Mouse (Mus musculus): ENCODE measurements around the gene Apobec1. TPM values are rescaled to one million over a fixed set of nuclear protein-coding genes. Genes with fewer than 3 reads are reported as not detected.
"Not testable (repeated sequence)": the region's sequence is repeated elsewhere in the genome, so short reads cannot be mapped to it uniquely, and the experiment has no call there.

The Apobec1 gene
- polyA plus RNA-seq, 1 experiment from 2014 or later = 5.5 TPM

- Histone ChIP-seq H3K36me3 (ENCODE audit: control insufficient read depth, insufficient read depth, low read length) (no peaks in the 10 kb centered on the region), H3K4me2 (ENCODE audit: low read depth, low read length) (no peak overlapping the region), H3K9me3 (ENCODE audit: control insufficient read depth, low read length) (no peaks in the 10 kb centered on the region), H3K27ac (replicated peaks; ENCODE audit: low read depth, low read length) (no peak overlapping the region), H3K27me3 (replicated peaks; ENCODE audit: control insufficient read depth, insufficient read depth, low read length) (no peaks in the 10 kb centered on the region), H3K4me1 (ENCODE audit: control insufficient read depth, insufficient read depth, low read length) (no peaks in the 10 kb centered on the region), H3K9ac (ENCODE audit: low read depth, low read length) (no peak overlapping the region), H3K4me3 (ENCODE audit: low read depth, low read length) (no peak overlapping the region)
- WGBS = 81% methylated on average over 1 of the region's 1 CpGs
- DNase-seq (ENCODE audit: low spot score) (no peak), ATAC-seq (ENCODE audit: low read depth) (no peak)
Observed at GRCm38 (mm10) chr6:122579086-122579485, 23.2 kb downstream of the Apobec1 start.

- Histone ChIP-seq H3K4me3 (ENCODE audit: low read depth, low read length) (no peak overlapping the region), H3K9ac (ENCODE audit: low read depth, low read length) (no peak overlapping the region), H3K27me3 (replicated peaks; ENCODE audit: control insufficient read depth, insufficient read depth, low read length) (no peaks in the 10 kb centered on the region), H3K27ac (replicated peaks; ENCODE audit: low read depth, low read length) (no peak overlapping the region), H3K9me3 (ENCODE audit: control insufficient read depth, low read length) (no peaks in the 10 kb centered on the region), H3K4me1 (ENCODE audit: control insufficient read depth, insufficient read depth, low read length) (no peaks in the 10 kb centered on the region), H3K36me3 (ENCODE audit: control insufficient read depth, insufficient read depth, low read length) (no peaks in the 10 kb centered on the region), H3K4me2 (ENCODE audit: low read depth, low read length) (no peak overlapping the region)
- DNase-seq (ENCODE audit: low spot score) (no peak), ATAC-seq (ENCODE audit: low read depth) (no peak)
- WGBS = 91% methylated on average over 3 of the region's 3 CpGs
Observed at GRCm38 (mm10) chr6:122577030-122577429, 25.2 kb downstream of the Apobec1 start.

GRCm38 (mm10) chr6:122575037-122575436 is 27.2 kb downstream of the Apobec1 start:
- H3K4me3 ChIP-seq (ENCODE audit: low read depth, low read length); H3K27ac ChIP-seq (replicated peaks; ENCODE audit: low read depth, low read length); H3K27me3 ChIP-seq (replicated peaks; ENCODE audit: control insufficient read depth, insufficient read depth, low read length); H3K9ac ChIP-seq (ENCODE audit: low read depth, low read length); H3K36me3 ChIP-seq (ENCODE audit: control insufficient read depth, insufficient read depth, low read length); DNase-seq (ENCODE audit: low spot score); H3K4me2 ChIP-seq (ENCODE audit: low read depth, low read length); ATAC-seq (ENCODE audit: low read depth); H3K9me3 ChIP-seq (ENCODE audit: control insufficient read depth, low read length); H3K4me1 ChIP-seq (ENCODE audit: control insufficient read depth, insufficient read depth, low read length): not testable (repeated sequence)
- WGBS = 81% methylated on average over 1 of the region's 1 CpGs

- Histone ChIP-seq H3K4me1 (ENCODE audit: control insufficient read depth, insufficient read depth, low read length) (no peaks in the 10 kb centered on the region), H3K27me3 (replicated peaks; ENCODE audit: control insufficient read depth, insufficient read depth, low read length) (no peaks in the 10 kb centered on the region), H3K9ac (ENCODE audit: low read depth, low read length) (no peak overlapping the region), H3K4me3 (ENCODE audit: low read depth, low read length) (no peak overlapping the region), H3K9me3 (ENCODE audit: control insufficient read depth, low read length) (no peaks in the 10 kb centered on the region), H3K4me2 (ENCODE audit: low read depth, low read length) (no peak overlapping the region), H3K27ac (replicated peaks; ENCODE audit: low read depth, low read length) (no peak overlapping the region), H3K36me3 (ENCODE audit: control insufficient read depth, insufficient read depth, low read length) (no peaks in the 10 kb centered on the region)
- ATAC-seq (ENCODE audit: low read depth) = no peak
- WGBS = 80% methylated on average over 3 of the region's 3 CpGs
- no peak for DNase-seq (ENCODE audit: low spot score)
Observed at GRCm38 (mm10) chr6:122571617-122571959, 30.7 kb downstream of the Apobec1 start.

GRCm38 (mm10) chr6:122570695-122571616 is 31.3 kb downstream of the Apobec1 start:
- no peaks in the 10 kb centered on the region for H3K9me3 ChIP-seq (ENCODE audit: control insufficient read depth, low read length)
- no peak overlapping the region for H3K9ac ChIP-seq (ENCODE audit: low read depth, low read length)
- WGBS = 52% methylated on average over 8 of the region's 8 CpGs
- H3K27me3 ChIP-seq (replicated peaks; ENCODE audit: control insufficient read depth, insufficient read depth, low read length) = no peaks in the 10 kb centered on the region
- DNase-seq (ENCODE audit: low spot score) (no peak), ATAC-seq (ENCODE audit: low read depth) (no peak)
- no peaks in the 10 kb centered on the region for H3K4me1 ChIP-seq (ENCODE audit: control insufficient read depth, insufficient read depth, low read length)
- H3K36me3 ChIP-seq (ENCODE audit: control insufficient read depth, insufficient read depth, low read length) = no peaks in the 10 kb centered on the region
- no peak overlapping the region for H3K4me3 ChIP-seq (ENCODE audit: low read depth, low read length)
- no peak overlapping the region for H3K27ac ChIP-seq (replicated peaks; ENCODE audit: low read depth, low read length)
- no peak overlapping the region for H3K4me2 ChIP-seq (ENCODE audit: low read depth, low read length)

GRCm38 (mm10) chr6:122569762-122570161 is 32.5 kb downstream of the Apobec1 start:
- Histone ChIP-seq H3K4me3 (ENCODE audit: low read depth, low read length) (no peak overlapping the region), H3K36me3 (ENCODE audit: control insufficient read depth, insufficient read depth, low read length) (no peaks in the 10 kb centered on the region), H3K27me3 (replicated peaks; ENCODE audit: control insufficient read depth, insufficient read depth, low read length) (no peaks in the 10 kb centered on the region), H3K9me3 (ENCODE audit: control insufficient read depth, low read length) (no peaks in the 10 kb centered on the region), H3K9ac (ENCODE audit: low read depth, low read length) (no peak overlapping the region), H3K27ac (replicated peaks; ENCODE audit: low read depth, low read length) (no peak overlapping the region), H3K4me1 (ENCODE audit: control insufficient read depth, insufficient read depth, low read length) (no peaks in the 10 kb centered on the region), H3K4me2 (ENCODE audit: low read depth, low read length) (no peak overlapping the region)
- WGBS = 73% methylated on average over 1 of the region's 1 CpGs
- ATAC-seq (ENCODE audit: low read depth) (no peak), DNase-seq (ENCODE audit: low spot score) (no peak)

- Histone ChIP-seq H3K4me2 (ENCODE audit: low read depth, low read length) (no peak overlapping the region), H3K27ac (replicated peaks; ENCODE audit: low read depth, low read length) (no peak overlapping the region), H3K9ac (ENCODE audit: low read depth, low read length) (no peak overlapping the region), H3K4me3 (ENCODE audit: low read depth, low read length) (no peak overlapping the region), H3K27me3 (replicated peaks; ENCODE audit: control insufficient read depth, insufficient read depth, low read length) (no peaks in the 10 kb centered on the region), H3K9me3 (ENCODE audit: control insufficient read depth, low read length) (no peaks in the 10 kb centered on the region), H3K36me3 (ENCODE audit: control insufficient read depth, insufficient read depth, low read length) (no peaks in the 10 kb centered on the region), H3K4me1 (ENCODE audit: control insufficient read depth, insufficient read depth, low read length) (no peaks in the 10 kb centered on the region)
- DNase-seq (ENCODE audit: low spot score) (no peak), ATAC-seq (ENCODE audit: low read depth) (no peak)
- WGBS = 59% methylated on average over 5 of the region's 5 CpGs
Observed at GRCm38 (mm10) chr6:122569113-122569512, 33.1 kb downstream of the Apobec1 start.

GRCm38 (mm10) chr6:122565070-122565784 is 37.0 kb downstream of the Apobec1 start:
- no peaks in the 10 kb centered on the region for H3K4me1 ChIP-seq (ENCODE audit: control insufficient read depth, insufficient read depth, low read length)
- WGBS = 92% methylated on average over 9 of the region's 9 CpGs
- H3K9ac ChIP-seq (ENCODE audit: low read depth, low read length) = no peak overlapping the region
- H3K4me2 ChIP-seq (ENCODE audit: low read depth, low read length) = no peak overlapping the region
- no peak for ATAC-seq (ENCODE audit: low read depth)
- H3K9me3 ChIP-seq (ENCODE audit: control insufficient read depth, low read length) = no peaks in the 10 kb centered on the region
- no peak overlapping the region for H3K27ac ChIP-seq (replicated peaks; ENCODE audit: low read depth, low read length)
- no peak for DNase-seq (ENCODE audit: low spot score)
- H3K4me3 ChIP-seq (ENCODE audit: low read depth, low read length) = no peak overlapping the region
- H3K27me3 ChIP-seq (replicated peaks; ENCODE audit: control insufficient read depth, insufficient read depth, low read length) = 0 out of 2 replicates have a peak, but pooled peaks cover 2% of the 10 kb centered on the region
- no peaks in the 10 kb centered on the region for H3K36me3 ChIP-seq (ENCODE audit: control insufficient read depth, insufficient read depth, low read length)

Data from embryonic facial prominence, embryonic 14.5 days (tissue).